Mouse (Mus musculus) heart, adult 2 months (tissue): ENCODE results near the gene Aldh1a7. TPM values are rescaled to one million over a fixed set of nuclear protein-coding genes. Genes with fewer than 3 reads are reported as not detected.
A peak's percentile ranks its signal among the peaks of the same experiment; 100 is the strongest.

Experiments
- DNase-seq, 2 experiments: peaks; one replicate each; pipeline ENCODE4 v3.0.0; 2021
- H3K27ac ChIP-seq: fragments of 200-600 bp; 2 replicates; pipeline ENCODE4 v1.8.1; 2022
- H3K27me3 ChIP-seq: fragments of 200-500 bp; 2 replicates; pipeline ENCODE4 v1.6.1; 2012; ENCODE audit warnings: mild to moderate bottlenecking, low read length, inconsistent platforms, mixed read lengths; ENCODE audit not compliant: control insufficient read depth, insufficient read depth
- H3K36me3 ChIP-seq: fragments of 200-500 bp; 2 replicates; pipeline ENCODE4 v1.6.1; 2012; ENCODE audit warnings: low read length, inconsistent platforms; ENCODE audit not compliant: control insufficient read depth, insufficient read depth
- H3K4me1 ChIP-seq: fragments of 200-500 bp; 2 replicates; pipeline ENCODE4 v1.6.1; 2011; ENCODE audit warnings: low read length; ENCODE audit not compliant: control insufficient read depth, insufficient read depth
- H3K4me3 ChIP-seq: fragments of 200-600 bp; 2 replicates; pipeline ENCODE4 v1.8.1; 2022
- H3K79me2 ChIP-seq: fragments of 200-500 bp; replicated peaks from 2 replicates; pipeline ENCODE4 v1.6.1; 2012; ENCODE audit warnings: mild to moderate bottlenecking, inconsistent platforms, low read length, moderate library complexity, mixed read lengths; ENCODE audit not compliant: control insufficient read depth, insufficient read depth
- H3K9ac ChIP-seq: fragments of 200-500 bp; 2 replicates; pipeline ENCODE4 v1.6.1; 2012; ENCODE audit warnings: low read depth, mild to moderate bottlenecking, control low read depth, inconsistent platforms, low read length, mixed read lengths
- CTCF ChIP-seq: fragments of 200-600 bp; IDR thresholded peaks from 2 replicates; pipeline ENCODE4 v1.8.1; 2022; ENCODE audit warnings: antibody characterized with exemption, mild to moderate bottlenecking, moderate library complexity
- EP300 ChIP-seq: fragments of 200-500 bp; IDR thresholded peaks from 2 replicates; pipeline ENCODE4 v1.6.1; 2011; ENCODE audit warnings: low read depth, low read length, control low read depth; ENCODE audit not compliant: insufficient read depth
- POLR2A ChIP-seq: fragments of 200-500 bp; IDR thresholded peaks from 2 replicates; pipeline ENCODE4 v1.6.1; 2011; ENCODE audit warnings: mild to moderate bottlenecking, low read depth, low read length, control low read depth; ENCODE audit not compliant: insufficient read depth
- WGBS: fragments of 180-500 bp; shearing (Covaris S2); methylation state at CpG from one replicate; pipeline ENCODE4 v1.1.7; 2018; 5-methylcytosine and 5-hydroxymethylcytosine counted together
- intact Hi-C: fragments of 180-260 bp; cut with DNase I; formaldehyde crosslinking; loops from one replicate; pipeline ENCODE4 v1.15.1; 2025
- long read RNA-seq: library from polyadenylated mRNA; stranded (forward); transcript quantifications from one replicate; pipeline ENCODE4 v2.0.0, GENCODE M21; 2021
- polyA plus RNA-seq: library from polyadenylated mRNA; depleted of rRNA; stranded (reverse); fragments of >200 nt; gene quantifications from 2 replicates; pipeline ENCODE4 v1.2.3, GENCODE M21; 2012; rRNA removed
- total RNA-seq, 2 experiments: library from RNA; stranded (reverse); gene quantifications; 2 replicates each; pipeline ENCODE4 v1.2.3; 2021

Gene Aldh1a7
- total RNA-seq (under 1 TPM; 0.18 TPM), polyA plus RNA-seq (2.2 and 2.3 TPM in 2 replicates)
- long read RNA-seq: 0 reads

- Histone ChIP-seq H3K79me2 (no peaks in the 10 kb centered on the region), H3K4me3 (no peak within 1 kb of the TSS), H3K4me1 (no peaks in the 10 kb centered on the region), H3K36me3 (no peaks in the 10 kb centered on the region), H3K27ac (no peak within 1 kb of the TSS), H3K9ac (no peak within 1 kb of the TSS), H3K27me3 (no peaks in the 10 kb centered on the region)
- intact Hi-C loops: no loop called here
- 69% methylated on average over 2 of the region's 2 CpGs for WGBS
- TF ChIP-seq CTCF (no peak), POLR2A (no peak), EP300 (no peak)
- DNase-seq: no peak
Observed at GRCm38 (mm10) chr19:20727381-20727780, at the start of gene Aldh1a7. Aldh1a7 (minus strand) TSS chr19:20727562.

GRCm38 (mm10) chr19:20775681-20776080, 48.3 kb upstream of the Aldh1a7 start:
- H3K27ac ChIP-seq: no peak overlapping the region
- H3K27me3 ChIP-seq: no peaks in the 10 kb centered on the region
- no peak overlapping the region for H3K9ac ChIP-seq
- intact Hi-C loops: no loop called here
- H3K36me3 ChIP-seq: no peaks in the 10 kb centered on the region
- no peaks in the 10 kb centered on the region for H3K79me2 ChIP-seq
- DNase-seq: no peak
- no peaks in the 10 kb centered on the region for H3K4me1 ChIP-seq
- 44% methylated on average over 2 of the region's 2 CpGs for WGBS
- TF ChIP-seq POLR2A: no peak
- no peak for TF ChIP-seq EP300
- no peak for TF ChIP-seq CTCF
- H3K4me3 ChIP-seq: no peak overlapping the region

DNA sequence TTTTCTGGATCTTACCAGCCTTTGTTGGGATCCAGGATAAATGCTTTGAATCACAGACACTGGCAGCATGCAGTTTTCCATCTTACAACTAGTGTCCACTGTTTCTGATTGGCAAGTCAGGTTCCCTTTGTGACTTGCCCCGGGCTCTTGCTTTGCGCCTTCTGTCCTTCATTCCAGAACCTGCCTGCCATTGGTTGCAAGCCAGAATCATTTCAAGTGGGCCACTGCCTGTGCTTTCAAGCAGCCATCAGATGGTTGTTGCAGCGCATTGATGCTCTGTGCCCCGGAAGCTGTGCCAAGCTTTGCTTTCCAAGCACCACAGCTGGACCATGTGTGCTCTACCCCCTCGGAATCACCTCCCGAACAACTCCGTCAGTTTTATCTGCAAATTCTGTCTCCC, 46.6 kb upstream of the Aldh1a7 start:
- WGBS: 67% methylated on average over 7 of the region's 7 CpGs
- TF ChIP-seq POLR2A: no peak
- no peak for TF ChIP-seq EP300
- TF ChIP-seq CTCF: no peak
- no peak for DNase-seq
- intact Hi-C loops: no loop called here
- no peak overlapping the region for H3K9ac ChIP-seq
- H3K4me3 ChIP-seq: no peak overlapping the region
- no peak overlapping the region for H3K27ac ChIP-seq
- no peaks in the 10 kb centered on the region for H3K36me3 ChIP-seq
- no peaks in the 10 kb centered on the region for H3K27me3 ChIP-seq
- no peaks in the 10 kb centered on the region for H3K79me2 ChIP-seq
- no peaks in the 10 kb centered on the region for H3K4me1 ChIP-seq

GRCm38 (mm10) chr19:20764214-20764613, 36.9 kb upstream of the Aldh1a7 start:
- H3K27me3 ChIP-seq: no peaks in the 10 kb centered on the region
- H3K9ac ChIP-seq: no peak overlapping the region
- no peaks in the 10 kb centered on the region for H3K36me3 ChIP-seq
- TF ChIP-seq CTCF (peak; percentile 70), POLR2A (no peak), EP300 (no peak)
- 20% methylated on average over 1 of the region's 1 CpGs for WGBS
- H3K4me1 ChIP-seq: no peaks in the 10 kb centered on the region
- H3K4me3 ChIP-seq: no peak overlapping the region
- no peaks in the 10 kb centered on the region for H3K79me2 ChIP-seq
- DNase-seq: no peak
- intact Hi-C loops: loop anchor here (10.0 kb wide), 2 partner anchors 319 to 399 kb away; no protein-coding TSS in a partner anchor
- no peak overlapping the region for H3K27ac ChIP-seq

DNA sequence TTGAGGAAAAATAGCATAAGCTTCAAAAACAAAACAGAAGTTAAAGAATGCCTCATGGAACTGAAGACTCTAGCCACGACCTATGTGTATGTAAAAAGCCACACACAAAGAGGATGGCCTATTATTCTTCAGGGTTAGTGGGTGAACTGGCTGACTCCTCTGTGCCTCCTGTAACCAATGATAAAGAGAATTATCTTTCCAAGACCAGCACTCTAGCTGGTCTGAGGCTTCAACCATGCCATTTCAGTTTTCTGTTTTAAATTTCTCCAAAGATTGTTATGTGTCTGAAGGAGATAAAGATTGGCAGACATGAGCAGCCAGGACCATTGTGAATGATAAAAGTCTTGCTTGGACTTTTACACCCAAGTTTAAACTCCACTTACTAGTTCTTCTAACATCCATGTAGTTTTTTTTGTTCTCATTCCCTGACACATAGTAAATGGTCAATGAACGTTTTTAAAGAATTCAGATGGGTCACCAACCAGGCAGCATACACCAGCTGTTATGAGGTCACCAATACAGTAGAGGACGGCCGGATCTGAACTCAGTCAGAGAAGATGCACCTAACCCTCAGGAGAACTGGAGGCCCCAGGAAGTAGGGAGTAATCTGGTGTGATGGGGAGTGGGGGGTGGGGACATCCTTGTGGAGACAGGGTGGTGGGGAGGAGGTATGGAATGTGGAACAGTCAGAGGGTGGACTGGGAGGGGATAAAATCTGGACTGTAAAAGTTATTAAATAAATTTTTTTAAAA, 34.5 kb upstream of the Aldh1a7 start:
- H3K27me3 ChIP-seq: no peaks in the 10 kb centered on the region
- TF ChIP-seq POLR2A (no peak), CTCF (no peak), EP300 (no peak)
- no peak overlapping the region for H3K27ac ChIP-seq
- H3K4me1 ChIP-seq: no peaks in the 10 kb centered on the region
- DNase-seq: no peak
- 51% methylated on average over 4 of the region's 4 CpGs for WGBS
- no peaks in the 10 kb centered on the region for H3K36me3 ChIP-seq
- intact Hi-C loops: loop anchor here (10.0 kb wide), 2 partner anchors 317 to 397 kb away; no protein-coding TSS in a partner anchor
- no peaks in the 10 kb centered on the region for H3K79me2 ChIP-seq
- H3K9ac ChIP-seq: no peak overlapping the region
- H3K4me3 ChIP-seq: no peak overlapping the region

DNA sequence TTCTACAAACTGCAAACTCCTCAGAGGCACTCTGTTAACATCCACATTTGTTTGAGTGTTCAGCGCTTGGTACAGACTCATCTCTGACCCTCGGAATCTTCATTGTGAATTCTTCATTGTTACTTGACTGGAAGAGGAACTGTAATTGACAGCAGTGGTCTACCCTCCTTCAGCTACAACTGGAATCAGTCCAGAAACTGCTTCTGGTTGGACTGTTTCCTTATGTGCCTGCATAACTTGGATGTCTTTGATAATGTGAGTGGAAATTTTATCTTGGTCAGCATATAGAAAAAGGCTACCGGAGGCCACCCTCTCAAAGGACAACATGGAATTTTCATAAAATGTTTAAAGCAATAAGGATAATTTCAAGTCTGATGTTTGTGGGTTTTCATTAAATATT, 33.8 kb upstream of the Aldh1a7 start:
- TF ChIP-seq CTCF (no peak), POLR2A (no peak), EP300 (no peak)

More for the DNA sequence above, 33.8 kb upstream of the Aldh1a7 start:
- DNase-seq: no peak
- no peak overlapping the region for H3K27ac ChIP-seq
- no peaks in the 10 kb centered on the region for H3K36me3 ChIP-seq
- no peaks in the 10 kb centered on the region for H3K79me2 ChIP-seq
- H3K4me1 ChIP-seq: no peaks in the 10 kb centered on the region
- no peak overlapping the region for H3K9ac ChIP-seq
- WGBS: 37% methylated on average over 3 of the region's 3 CpGs
- intact Hi-C loops: loop anchor here (10.0 kb wide), 2 partner anchors 316 to 396 kb away; no protein-coding TSS in a partner anchor
- no peak overlapping the region for H3K4me3 ChIP-seq
- no peaks in the 10 kb centered on the region for H3K27me3 ChIP-seq
